Mouse (Mus musculus) mouse embryonic stem cell (cell line): ENCODE results near the gene Sptbn2.
"Not testable (repeated sequence)": the region's sequence is repeated elsewhere in the genome, so short reads cannot be mapped to it uniquely, and the experiment has no call there.

ENCODE experiments used
- in situ Hi-C, 2 experiments: fragments of 300-500 bp; cut with MboI; formaldehyde crosslinking; loops; 1 replicate in 1 of 2; 3 replicates in 1 of 2; pipeline ENCODE4 v1.14.3; 2019 to 2020; ENCODE audit warnings: low sequenced_read_pairs in 2 of 2, low pct_unique_long_range_greater_than_20kb in 1 of 2, mixed read lengths in 1 of 2; ENCODE audit not compliant: unreplicated experiment in 1 of 2

Gene Sptbn2

DNA sequence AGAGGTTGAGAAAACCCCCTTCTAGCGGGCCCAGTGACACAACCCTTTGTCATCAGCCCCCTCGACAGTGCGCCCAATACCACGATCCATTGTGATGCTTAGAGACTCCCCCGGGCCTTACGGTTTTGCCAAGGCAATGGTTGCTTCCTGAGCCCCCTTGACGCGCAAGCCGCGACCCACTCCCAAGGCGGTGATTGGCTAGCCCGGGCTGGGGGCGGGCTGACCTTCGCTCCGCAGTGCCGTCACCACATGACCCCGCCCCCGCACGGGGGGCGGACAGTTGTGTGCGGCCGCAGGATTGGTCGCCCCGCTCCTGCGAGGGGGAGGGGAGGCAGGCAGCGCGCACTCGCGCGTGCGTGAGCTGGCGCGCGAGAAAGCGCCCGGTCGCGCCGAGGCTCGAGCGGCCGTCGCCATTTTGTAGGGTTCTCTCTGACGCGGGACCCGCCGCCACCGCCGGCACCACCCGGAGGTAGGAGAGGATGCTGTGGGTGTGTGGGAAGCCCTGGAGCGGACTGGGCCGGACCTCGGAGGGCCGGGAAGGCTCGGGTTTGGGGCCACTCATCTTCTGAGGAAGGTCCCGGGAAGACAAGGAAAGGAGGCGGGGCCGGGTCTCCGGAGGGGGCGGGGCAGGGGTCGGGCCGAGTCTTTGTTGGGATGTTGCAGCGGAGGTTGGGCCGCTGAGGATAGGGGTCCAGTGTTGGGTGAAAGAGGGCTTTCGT is 45.4 kb downstream of the Sptbn2 start, which contains the start of gene Rbm4b:
Gene Rbm4b, plus strand, starts transcription at position 305 of the 719 bp plus-strand sequence.
- in situ Hi-C loops: no loop called here

DNA sequence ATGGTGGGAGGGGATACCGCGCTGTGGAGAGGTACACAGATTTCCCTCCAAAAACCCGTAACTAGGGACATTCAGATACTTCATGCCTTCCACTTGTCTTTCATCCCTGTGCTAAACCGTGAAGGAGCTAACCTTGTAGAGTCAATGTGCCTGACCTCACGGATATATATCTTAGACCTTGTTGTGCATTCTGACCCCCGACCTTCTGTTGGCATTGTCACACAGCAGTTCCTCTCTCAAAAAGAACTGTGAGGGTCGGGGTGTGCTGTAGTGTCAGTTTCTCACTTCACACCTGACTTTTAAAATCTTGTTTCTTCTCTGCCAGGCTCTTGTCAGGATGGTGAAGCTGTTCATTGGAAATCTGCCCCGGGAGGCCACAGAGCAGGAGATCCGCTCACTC is 46.0 kb downstream of the Sptbn2 start:
- in situ Hi-C loops: no loop called here

DNA sequence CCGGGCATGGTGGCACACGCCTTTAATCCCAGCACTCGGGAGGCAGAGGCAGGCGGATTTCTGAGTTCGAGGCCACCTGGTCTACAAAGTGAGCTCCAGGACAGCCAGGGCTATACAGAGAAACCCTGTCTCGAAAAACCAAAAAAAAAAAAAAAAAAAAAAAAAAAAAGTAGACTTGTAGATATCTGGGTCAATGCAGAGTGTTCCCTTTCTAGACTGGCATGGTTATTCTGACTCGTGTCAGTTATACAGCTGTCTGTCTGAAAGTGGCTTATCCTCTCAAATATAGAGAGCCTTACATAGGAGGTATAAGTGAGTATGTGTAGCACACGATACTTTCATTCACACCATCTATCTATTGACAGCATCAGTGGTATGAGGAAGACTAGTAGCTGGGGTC is 49.6 kb downstream of the Sptbn2 start:
- in situ Hi-C loops: not testable (repeated sequence)

DNA sequence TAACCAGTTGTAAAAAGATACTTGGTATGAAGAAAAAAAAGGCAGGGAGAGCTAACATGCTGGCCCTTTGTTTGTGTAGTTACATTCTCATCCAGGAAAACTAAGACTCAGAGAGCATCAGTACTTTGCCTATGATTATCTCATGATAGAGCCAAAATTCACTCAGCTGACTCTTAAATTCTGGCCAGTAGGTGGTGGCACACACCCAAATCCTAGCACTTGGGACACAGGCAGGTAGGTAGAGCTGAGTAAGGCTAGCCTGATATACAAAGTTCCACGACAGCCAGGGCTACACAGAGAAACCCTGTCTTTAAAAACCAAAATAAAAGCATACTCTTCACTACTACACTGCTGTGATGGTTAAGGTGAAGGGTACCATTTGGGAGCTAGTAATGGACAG is 51.9 kb downstream of the Sptbn2 start:
- in situ Hi-C loops: no loop called here

DNA sequence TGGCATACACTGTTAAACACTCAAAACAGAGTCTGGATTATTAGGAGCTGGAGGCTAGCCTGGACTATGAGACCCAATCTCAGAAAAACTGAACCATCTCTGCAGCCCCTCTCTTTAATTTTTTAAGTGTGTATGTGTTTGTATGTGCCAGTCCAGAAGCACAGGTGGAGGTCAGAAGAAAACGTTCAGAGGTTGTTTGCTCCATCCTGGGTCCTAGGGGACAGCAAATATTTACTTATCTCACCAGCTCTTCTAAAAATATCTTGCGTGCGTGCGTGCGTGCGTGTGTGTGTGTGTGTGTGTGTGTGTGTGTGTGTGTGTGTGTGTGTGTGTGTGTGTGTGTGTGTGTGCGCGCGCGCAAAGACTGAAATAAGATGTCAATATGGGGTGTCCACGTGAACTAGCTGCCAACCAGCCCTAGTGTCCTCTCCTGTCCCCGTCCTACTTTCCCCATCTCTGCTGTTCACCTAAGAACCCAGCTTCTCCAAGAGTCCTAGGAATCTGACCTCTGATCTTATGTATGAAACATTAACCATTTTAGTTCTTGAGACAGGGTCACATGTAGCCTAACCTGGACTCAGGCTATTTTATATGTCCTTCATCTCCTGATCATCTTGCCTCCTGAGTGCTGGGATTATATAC is 56.7 kb downstream of the Sptbn2 start:
- in situ Hi-C loops: no loop called here

DNA sequence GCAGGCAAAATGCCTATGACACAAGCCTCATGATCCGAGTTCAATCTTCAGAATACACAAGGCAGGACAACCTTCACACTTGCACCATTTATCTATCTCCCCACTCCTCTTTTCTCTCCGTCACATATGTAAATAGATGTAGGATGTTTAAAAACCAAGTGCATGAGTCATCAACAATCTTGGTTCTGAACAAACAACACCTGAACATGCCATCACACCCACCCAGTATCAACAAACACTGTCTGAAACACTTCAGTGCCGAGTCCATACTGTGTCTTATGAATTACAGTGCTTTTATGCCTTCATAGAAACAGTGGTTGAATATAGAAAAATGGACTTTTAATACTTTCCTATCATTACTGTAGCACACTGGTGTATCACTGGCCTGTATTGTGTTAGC is 61.8 kb downstream of the Sptbn2 start:
- in situ Hi-C loops: no loop called here

DNA sequence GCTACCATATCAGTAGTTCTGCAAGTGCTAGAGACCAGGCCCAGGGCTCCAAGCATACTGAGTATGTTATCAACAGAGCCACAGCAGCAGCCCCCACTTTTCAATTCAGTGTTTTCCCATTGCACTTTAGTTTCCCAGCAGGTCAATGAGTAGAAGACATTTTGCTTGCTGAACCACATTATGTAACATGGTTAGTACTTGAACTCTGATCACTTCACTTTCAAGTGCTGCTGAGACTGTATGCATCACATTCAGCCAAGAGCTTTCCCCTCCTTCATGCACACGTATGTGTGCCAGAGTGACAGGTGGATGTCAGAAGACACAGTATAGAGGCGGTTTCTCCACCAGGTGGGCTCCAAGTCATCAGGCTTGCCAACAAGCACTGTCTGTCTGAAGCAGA is 71.9 kb downstream of the Sptbn2 start:
- in situ Hi-C loops: no loop called here

DNA sequence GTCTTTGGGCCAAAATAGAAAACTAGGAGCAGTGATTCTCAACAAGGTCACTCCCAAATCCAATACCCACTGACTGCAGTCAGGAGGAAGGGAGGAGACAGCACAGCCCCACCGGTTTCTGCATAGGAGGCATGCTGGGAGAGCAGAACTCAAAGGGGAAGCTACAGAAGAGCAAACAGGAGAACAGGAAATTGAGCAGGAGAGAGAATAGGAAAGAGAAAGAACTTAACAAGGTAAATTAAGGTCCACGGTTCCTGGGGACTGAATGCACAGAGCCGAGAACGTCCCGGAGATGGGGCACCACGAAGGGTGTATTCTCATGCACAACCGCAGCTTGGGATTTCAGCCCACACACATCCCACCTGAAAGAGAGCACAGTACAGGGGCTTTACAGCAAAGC is 74.2 kb downstream of the Sptbn2 start:
- in situ Hi-C loops: no loop called here

DNA sequence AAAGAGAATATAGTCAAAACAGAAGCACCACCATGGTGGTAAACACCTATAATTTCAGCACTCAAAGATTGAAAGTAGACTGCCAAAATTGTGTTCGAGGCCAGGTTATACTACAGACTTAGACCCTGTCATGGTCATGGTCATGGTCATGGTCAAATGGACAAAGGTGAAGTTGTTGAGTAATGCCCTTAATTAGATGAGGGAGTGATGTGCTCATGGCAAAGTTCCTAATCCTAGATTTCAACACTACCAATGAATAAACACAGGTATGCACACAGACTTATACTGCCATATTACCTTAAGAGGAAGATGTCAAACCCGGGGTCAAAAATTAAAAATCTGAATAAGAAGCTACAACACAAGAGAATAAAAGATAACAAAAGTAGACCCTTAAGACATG is 75.3 kb downstream of the Sptbn2 start:
- in situ Hi-C loops: no loop called here

DNA sequence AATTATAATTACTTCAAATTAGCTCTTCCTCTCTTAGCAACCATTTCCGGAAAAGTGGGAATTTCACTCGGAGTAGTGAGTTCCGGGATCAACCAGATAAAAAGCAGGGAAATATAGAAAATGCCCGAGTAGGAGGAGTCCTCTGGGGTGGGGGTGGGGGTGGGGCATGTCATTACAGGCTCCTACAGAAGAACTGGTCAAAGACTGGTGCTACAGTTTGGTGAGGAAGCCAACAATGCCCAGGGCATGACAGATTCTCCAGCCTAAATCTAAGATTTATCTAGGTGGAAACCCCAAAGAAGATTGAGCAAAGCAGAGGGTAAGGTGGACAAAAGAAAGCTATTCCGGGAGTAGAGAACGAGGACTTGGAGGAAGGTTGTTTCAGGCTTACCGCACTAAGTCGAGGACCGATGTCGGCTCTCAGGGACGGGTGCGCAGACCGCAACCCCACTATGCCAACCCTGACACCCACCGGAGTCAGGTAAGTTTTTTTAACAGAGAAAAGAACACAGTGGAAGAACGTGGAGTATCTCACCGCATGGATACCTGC is 82.4 kb downstream of the Sptbn2 start:
- in situ Hi-C loops: no loop called here

DNA sequence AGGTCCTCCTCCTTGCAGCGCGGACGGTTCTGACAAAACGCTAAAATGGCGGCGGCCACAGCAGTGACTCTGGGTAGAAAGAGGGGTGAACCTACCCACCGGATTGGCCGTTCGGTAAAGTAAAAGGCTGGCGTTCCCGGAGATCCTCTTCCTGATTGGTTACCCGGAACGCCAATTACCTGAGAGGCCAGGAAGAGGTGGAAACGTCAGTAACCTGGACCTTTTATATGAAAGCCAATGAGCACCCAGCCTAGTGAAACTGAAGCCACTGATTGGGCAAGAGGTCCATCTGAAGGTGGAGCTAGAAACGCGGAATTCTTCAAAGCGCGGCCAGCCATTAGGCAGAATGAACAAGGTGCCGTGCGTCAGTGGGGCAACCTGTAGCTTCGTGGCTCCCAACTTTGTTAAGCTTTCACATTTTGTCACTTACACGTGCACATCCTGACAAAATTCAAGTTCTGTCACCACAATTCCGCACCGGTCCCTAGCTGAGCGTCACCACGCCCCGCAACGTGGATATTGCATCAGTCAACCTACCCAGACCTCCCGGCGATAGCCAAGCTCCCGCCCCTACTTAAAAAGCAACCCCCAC is 83.0 kb downstream of the Sptbn2 start, which contains the start of gene Rbm4:
Gene Rbm4, minus strand, starts transcription at position 71 of the 592 bp plus-strand sequence.
- in situ Hi-C loops: no loop called here

DNA sequence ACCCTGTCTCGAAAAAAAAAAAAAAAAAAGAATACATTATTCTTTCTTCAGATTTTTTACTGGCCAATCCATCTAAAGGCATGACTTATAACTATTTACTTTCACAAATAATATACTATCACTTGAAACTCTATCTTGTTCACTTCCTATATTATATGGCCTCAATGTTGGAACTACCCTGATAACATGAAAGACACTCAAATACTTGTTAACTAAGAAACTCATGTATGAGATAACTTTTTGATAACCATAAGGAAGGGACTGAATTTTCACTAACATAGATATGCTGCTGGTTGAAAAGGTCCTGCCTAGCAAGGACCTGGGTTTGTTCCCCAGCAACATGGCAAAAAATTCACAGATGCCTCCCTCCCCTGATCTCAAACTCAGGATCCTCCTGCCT is 85.0 kb downstream of the Sptbn2 start:
- in situ Hi-C loops: no loop called here

DNA sequence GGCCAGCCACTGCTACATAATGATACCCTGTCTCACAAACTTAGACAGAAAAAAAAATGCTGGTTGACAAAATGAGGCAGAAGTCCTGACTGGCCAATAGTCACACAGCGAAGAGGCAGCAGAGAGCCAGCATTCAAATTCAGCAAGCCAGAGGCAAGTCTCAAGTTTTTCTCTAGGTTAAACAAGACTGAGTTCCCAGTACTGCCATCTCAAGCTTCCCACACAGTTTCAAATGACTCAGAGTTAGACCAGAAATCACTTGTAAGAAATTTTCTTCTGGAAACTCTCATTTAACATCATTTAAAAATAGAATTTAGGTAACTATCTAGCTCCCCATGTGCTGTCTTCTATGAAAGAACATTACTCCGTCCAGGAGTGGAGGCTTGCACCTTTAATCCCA is 86.9 kb downstream of the Sptbn2 start:
- in situ Hi-C loops: no loop called here

DNA sequence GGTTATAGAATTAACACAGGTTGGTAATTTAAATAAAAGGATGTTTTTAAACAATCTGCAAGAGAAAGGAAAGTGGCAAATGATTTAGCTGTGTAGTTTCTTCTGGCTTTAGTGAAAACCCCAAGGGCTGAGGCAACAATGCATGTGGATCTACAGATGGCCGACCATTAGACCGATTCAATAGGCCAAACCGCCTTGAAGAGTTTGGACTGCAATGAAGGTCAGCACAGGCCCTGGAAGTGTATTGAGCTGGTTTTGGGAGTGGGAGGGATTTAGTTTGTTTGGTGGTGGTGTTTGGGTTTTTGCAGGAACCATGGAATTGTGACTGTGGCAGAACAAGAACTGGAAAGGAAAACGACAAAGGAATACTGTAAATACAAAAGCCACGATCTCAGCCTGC is 88.1 kb downstream of the Sptbn2 start:
- in situ Hi-C loops: no loop called here
